Mouse (Mus musculus) neural tube, embryonic 12.5 days (tissue): Measurements from ENCODE around the gene Bag6. TPM values are rescaled to one million over a fixed set of nuclear protein-coding genes. Genes with fewer than 3 reads are reported as not detected.
A peak's percentile ranks its signal among the peaks of the same experiment; 100 is the strongest.

Source experiments
- ATAC-seq: fragments of 200-750 bp; cut with Nextera tagmentation; 2 replicates; pipeline ENCODE4 v1.8.0; 2017; ENCODE audit warnings: low read depth, mild to moderate bottlenecking, moderate TSS enrichment, moderate library complexity; ENCODE audit not compliant: low FRiP score
- H3K27ac ChIP-seq: fragments of 300-500 bp; sonication (generic); 2 replicates; pipeline ENCODE4 v1.5.1; 2016
- H3K27me3 ChIP-seq: fragments of 300-500 bp; sonication (generic); replicated peaks from 2 replicates; pipeline ENCODE4 v1.6.1; 2016; ENCODE audit warnings: mild to moderate bottlenecking
- H3K36me3 ChIP-seq: fragments of 300-500 bp; sonication (generic); 2 replicates; pipeline ENCODE4 v1.6.1; 2016; ENCODE audit warnings: mild to moderate bottlenecking
- H3K4me1 ChIP-seq: fragments of 300-500 bp; sonication (generic); 2 replicates; pipeline ENCODE4 v1.6.1; 2016
- H3K4me2 ChIP-seq: fragments of 300-500 bp; sonication (generic); replicated peaks from 2 replicates; pipeline ENCODE4 v1.6.1; 2016; ENCODE audit warnings: mild to moderate bottlenecking
- H3K4me3 ChIP-seq: fragments of 300-500 bp; sonication (generic); 2 replicates; pipeline ENCODE4 v1.5.1; 2016
- H3K9ac ChIP-seq: fragments of 300-500 bp; sonication (generic); 2 replicates; pipeline ENCODE4 v1.6.1; 2016; ENCODE audit warnings: mild to moderate bottlenecking
- H3K9me3 ChIP-seq: fragments of 300-500 bp; sonication (generic); 2 replicates; pipeline ENCODE4 v1.6.1; 2016; ENCODE audit warnings: mild to moderate bottlenecking
- WGBS: fragments of 180-500 bp; shearing (Covaris S2); methylation state at CpG from one replicate; pipeline ENCODE4 v1.1.7; 2016; 5-methylcytosine and 5-hydroxymethylcytosine counted together
- polyA plus RNA-seq: library from polyadenylated mRNA; unstranded; fragments of >200 nt; fragmentation: Nextera tagmentation; extraction: Ambion mirVana; gene quantifications from 2 replicates; pipeline ENCODE4 v1.2.1, GENCODE M21; 2016

The Bag6 gene
- polyA plus RNA-seq, 1 experiment from 2014 or later: 82.8 TPM

DNA sequence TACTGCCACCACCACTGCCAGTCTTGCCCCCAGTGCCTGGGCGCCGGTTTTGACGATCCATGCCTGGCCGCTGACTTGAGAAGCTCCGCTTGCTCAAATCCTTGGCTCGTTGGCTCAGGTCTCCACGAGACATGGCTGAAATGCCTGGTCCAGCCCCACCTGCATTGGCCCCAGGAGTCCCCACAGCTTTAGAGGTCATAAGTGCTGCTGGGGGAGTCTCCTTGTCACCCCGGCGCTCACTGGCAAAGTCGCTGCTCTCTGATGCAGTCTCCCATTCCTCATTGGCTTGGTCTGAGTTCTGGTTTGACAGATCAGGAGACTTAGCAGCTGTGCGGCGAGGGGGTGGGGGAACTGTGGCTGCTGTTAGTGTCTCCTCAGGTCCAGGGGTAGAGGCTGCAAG is 20.5 kb downstream of the Bag6 start:
- no peak overlapping the region for H3K4me2 ChIP-seq
- ATAC-seq: no peak
- H3K27ac ChIP-seq: no peak overlapping the region
- H3K4me1 ChIP-seq: no peaks in the 10 kb centered on the region
- peaks cover 98% of the 10 kb centered on the region for H3K36me3 ChIP-seq
- no peaks in the 10 kb centered on the region for H3K9me3 ChIP-seq
- H3K9ac ChIP-seq: no peak overlapping the region
- 92% methylated on average over 12 of the region's 12 CpGs for WGBS
- no peak overlapping the region for H3K4me3 ChIP-seq
- H3K27me3 ChIP-seq: no peaks in the 10 kb centered on the region

DNA sequence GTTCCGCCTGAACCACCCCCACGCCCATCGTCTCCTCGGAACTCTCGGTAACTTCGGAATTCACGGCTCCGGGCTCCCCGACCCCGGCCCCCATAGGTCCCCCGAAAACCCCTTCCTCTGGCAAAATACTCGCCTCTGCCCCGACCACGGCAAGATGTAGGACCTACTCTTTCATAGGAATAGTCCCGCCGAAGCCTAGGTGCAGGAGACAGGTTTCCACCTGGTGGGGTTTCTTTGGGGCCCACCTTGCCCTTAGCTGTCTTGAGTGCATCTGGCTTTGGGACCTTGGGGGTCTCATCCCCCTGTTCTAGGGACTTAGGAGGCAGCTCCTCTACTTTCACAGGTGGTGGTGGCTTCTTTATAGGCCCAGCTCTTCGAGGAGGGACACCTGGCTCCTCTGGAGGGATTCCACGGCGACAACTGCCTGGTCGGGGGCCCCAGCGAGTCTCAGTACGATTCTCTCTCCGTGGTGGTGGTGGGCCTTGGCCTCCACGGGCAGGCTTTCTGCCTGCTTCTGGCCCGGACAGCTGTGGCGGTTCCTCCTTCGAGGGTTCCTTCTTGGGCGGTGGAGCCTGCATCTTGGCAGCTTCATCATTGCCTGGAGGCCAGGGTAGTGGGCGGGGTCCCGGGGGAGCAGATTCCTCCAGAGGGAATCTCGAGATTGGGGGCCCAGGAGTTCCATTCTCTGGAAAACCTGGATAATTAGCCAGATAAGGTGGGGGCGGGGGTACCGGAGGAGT is 21.7 kb downstream of the Bag6 start:
- 91% methylated on average over 33 of the region's 33 CpGs for WGBS
- no peak overlapping the region for H3K4me2 ChIP-seq
- H3K9me3 ChIP-seq: no peaks in the 10 kb centered on the region
- no peaks in the 10 kb centered on the region for H3K27me3 ChIP-seq
- no peak overlapping the region for H3K9ac ChIP-seq
- 0 out of 2 replicates have a peak, but pooled peaks cover 3% of the 10 kb centered on the region for H3K4me1 ChIP-seq
- peaks cover 100% of the 10 kb centered on the region for H3K36me3 ChIP-seq
- no peak overlapping the region for H3K4me3 ChIP-seq
- ATAC-seq: no peak
- no peak overlapping the region for H3K27ac ChIP-seq

DNA sequence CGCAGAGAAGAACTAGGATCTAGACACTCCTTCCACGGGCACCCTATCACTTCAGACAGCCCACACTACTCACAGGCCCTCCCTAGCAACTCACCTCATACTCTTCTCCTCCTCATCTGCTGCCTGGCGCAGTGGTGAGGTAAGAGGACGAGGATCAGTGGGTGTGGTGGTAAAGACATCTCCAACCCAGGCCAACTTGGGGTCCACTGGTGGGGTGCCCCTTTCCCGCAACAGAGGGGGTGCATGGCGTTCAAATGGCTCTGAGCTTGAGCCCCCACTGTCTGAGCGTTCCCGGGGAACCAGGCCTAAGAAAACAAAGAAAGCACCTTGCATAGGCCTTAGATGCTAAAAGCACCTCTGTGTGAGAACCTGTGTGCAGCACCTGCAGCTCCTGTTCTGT is 22.3 kb downstream of the Bag6 start:
- H3K36me3 ChIP-seq: peaks cover 99% of the 10 kb centered on the region
- H3K9me3 ChIP-seq: no peaks in the 10 kb centered on the region
- H3K4me3 ChIP-seq: no peak overlapping the region
- H3K27ac ChIP-seq: no peak overlapping the region
- H3K9ac ChIP-seq: no peak overlapping the region
- WGBS: 95% methylated on average over 8 of the region's 8 CpGs
- no peak for ATAC-seq
- H3K4me1 ChIP-seq: peaks cover 8% of the 10 kb centered on the region
- H3K27me3 ChIP-seq: no peaks in the 10 kb centered on the region
- H3K4me2 ChIP-seq: no peak overlapping the region

DNA sequence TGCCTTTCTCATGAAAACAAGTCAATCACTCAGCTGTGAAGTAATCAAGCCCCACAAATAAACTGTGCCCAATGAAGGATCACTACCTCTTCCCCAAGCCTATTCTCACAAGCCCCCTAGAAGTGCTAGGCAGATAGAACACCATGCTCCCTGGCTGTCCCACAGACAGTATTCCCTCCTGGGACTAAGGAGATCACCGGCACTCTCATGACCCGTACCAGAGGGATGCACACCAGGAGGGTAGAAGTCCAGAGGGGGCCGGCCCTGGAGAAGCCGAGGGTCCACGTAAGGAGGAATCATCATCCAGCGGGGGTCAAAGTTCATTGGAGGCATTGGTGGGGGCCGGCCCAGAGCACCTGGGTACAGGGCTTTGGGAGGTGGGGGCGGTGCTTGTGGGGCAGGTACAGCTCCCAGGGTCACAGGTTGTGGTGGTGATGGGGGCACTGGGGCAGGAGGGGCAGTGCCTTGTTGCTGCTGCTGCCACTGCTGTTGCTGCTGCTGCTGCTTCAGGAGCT is 22.7 kb downstream of the Bag6 start:
- WGBS: 94% methylated on average over 8 of the region's 8 CpGs
- H3K4me1 ChIP-seq: peaks cover 13% of the 10 kb centered on the region

DNA sequence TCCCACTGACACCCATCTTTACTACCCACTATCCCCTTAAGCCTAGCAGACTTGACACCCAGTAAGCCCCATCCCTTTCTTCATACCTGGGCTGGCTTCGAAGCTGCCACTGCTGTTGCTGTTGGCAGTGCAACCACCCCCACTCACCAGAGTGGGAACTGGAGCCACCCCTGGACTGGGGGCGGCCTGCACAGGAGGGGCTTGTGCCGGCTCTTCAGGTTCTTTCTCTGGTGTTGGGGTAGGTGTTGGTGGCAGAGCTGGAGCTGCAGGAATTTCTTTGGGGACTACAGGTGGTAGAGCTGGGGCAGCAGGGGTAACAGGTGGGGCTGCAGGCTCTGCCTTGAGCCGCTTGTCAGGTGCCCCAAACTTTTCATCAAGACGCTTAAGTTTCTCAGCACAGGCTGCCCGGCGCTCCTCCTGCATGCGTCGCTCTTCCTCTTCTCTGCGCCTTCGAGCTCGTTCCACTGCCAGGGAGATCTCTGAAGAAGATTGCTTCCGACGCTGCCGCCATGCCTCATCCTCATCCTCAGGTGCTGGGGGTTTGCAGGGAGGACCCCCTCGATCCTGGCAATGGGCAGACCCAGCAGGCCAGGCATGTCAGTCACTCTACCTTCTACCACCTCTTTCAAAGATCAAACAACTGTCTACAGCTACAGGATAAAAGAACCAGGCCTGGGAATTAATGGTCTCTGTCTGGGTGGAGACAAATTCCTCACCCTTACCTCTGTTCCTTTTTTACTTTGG is 24.0 kb downstream of the Bag6 start:
- no peak overlapping the region for H3K4me2 ChIP-seq
- H3K9ac ChIP-seq: no peak overlapping the region
- H3K9me3 ChIP-seq: no peaks in the 10 kb centered on the region
- no peak overlapping the region for H3K4me3 ChIP-seq
- ATAC-seq: no peak
- peaks cover 21% of the 10 kb centered on the region for H3K4me1 ChIP-seq
- WGBS: 95% methylated on average over 16 of the region's 16 CpGs
- no peaks in the 10 kb centered on the region for H3K27me3 ChIP-seq
- peaks cover 81% of the 10 kb centered on the region for H3K36me3 ChIP-seq
- H3K27ac ChIP-seq: no peak overlapping the region

More for the DNA sequence above, 22.7 kb downstream of the Bag6 start:
- ATAC-seq: no peak
- peaks cover 94% of the 10 kb centered on the region for H3K36me3 ChIP-seq
- no peak overlapping the region for H3K27ac ChIP-seq
- H3K4me3 ChIP-seq: no peak overlapping the region
- no peaks in the 10 kb centered on the region for H3K27me3 ChIP-seq
- H3K9ac ChIP-seq: no peak overlapping the region
- H3K9me3 ChIP-seq: no peaks in the 10 kb centered on the region
- no peak overlapping the region for H3K4me2 ChIP-seq

DNA sequence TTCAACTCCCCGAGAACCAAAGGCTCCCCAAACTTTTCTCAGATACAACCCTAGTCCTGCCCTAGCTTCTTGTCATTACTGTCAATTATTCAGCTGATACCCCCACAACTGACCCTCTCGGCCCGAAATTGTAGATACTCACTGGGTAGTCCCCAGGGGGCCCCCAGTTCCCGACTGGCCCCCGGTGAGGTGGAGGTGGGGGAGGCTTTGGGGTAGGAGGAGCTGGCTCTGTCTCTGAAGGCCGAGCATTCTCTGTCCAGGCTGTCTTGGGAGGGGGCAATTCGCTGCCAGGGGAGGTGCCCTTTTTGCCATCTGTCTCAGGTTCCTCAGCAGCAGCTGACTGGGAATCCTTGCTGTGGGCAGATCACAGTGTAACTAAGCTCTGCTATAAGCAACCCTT is 24.7 kb downstream of the Bag6 start:
- no peak overlapping the region for H3K4me3 ChIP-seq
- H3K27me3 ChIP-seq: no peaks in the 10 kb centered on the region
- 88% methylated on average over 7 of the region's 7 CpGs for WGBS
- no peaks in the 10 kb centered on the region for H3K9me3 ChIP-seq
- H3K4me2 ChIP-seq: no peak overlapping the region
- H3K9ac ChIP-seq: no peak overlapping the region
- H3K36me3 ChIP-seq: peaks cover 75% of the 10 kb centered on the region
- H3K4me1 ChIP-seq: peaks cover 21% of the 10 kb centered on the region
- no peak for ATAC-seq
- no peak overlapping the region for H3K27ac ChIP-seq

DNA sequence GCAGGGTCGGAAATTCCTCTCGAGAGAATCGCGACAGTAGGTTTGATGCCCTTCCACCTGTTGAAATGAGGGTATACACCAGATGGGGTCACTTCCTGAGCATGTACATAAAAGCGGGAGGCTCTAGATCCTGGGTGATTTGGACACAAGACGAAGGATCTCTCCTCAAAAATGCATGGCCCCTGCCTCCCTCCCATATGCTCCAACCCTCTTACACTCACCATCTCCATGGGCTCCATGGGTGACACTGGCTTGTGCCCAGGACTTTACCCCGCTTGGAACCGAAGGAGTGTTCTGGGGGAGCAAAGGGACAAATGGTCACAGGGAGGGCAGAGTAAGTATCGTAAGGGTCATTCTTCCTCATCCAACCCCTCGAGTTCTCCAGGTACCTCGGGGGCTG is 26.4 kb downstream of the Bag6 start:
- Histone ChIP-seq H3K27me3 (no peaks in the 10 kb centered on the region), H3K36me3 (peaks cover 57% of the 10 kb centered on the region), H3K4me2 (peak overlapping the region; percentile 92; the same call in 1 of the 2 replicates), H3K9me3 (no peaks in the 10 kb centered on the region), H3K9ac (0 out of 2 replicates have a peak overlapping the region, but pooled peaks have one; percentile 100), H3K4me3 (no peak overlapping the region), H3K27ac (no peak overlapping the region), H3K4me1 (peaks cover 29% of the 10 kb centered on the region)
- WGBS: 83% methylated on average over 11 of the region's 11 CpGs
- no peak for ATAC-seq

DNA sequence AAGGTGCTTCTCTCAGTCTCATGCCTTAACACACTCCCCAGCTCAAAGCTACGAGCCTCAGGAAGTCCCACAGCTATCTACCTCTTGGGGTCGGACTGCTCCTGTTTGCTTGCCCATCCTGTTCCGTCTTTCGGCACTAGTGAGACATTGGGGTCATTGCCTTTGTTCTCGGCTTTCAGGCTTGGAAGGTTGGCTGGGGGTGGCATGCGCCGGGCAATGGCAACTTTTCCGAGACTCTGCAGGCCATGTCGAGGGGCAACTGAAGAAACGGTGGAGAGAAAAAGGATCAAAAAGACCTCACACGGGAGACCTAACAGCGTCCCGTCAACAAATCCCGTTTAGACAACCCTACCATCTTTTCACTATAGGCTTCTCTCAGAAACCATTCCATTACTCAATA is 27.1 kb downstream of the Bag6 start:
- ATAC-seq: no peak
- Histone ChIP-seq H3K4me2 (peak overlapping the region; percentile 92), H3K36me3 (peaks cover 50% of the 10 kb centered on the region), H3K4me1 (peaks cover 30% of the 10 kb centered on the region), H3K9me3 (no peaks in the 10 kb centered on the region), H3K27ac (no peak overlapping the region), H3K9ac (peak overlapping the region; percentile 100; the same call in 1 of the 2 replicates), H3K4me3 (peak overlapping the region; percentile 99), H3K27me3 (no peaks in the 10 kb centered on the region)
- 84% methylated on average over 14 of the region's 14 CpGs for WGBS

DNA sequence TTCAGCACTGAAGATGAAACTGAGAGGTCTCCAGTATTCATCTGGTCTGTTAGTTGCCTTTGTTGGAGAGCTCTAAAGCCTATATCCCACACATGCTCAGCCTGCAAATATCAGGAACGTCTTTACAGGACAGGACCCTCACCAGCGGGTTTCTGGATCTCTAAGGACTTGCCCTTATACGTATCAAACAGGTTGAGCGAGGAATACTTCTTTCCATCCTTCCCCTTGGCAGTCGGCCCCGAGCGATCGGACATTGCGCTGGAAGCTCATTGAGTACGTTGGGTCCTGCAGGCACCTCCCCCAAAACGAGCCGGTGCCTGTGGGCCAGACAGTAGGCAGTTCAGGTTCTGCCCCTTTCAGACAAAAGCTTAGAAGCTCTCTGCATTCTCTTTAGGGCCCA is 27.8 kb downstream of the Bag6 start:
- Histone ChIP-seq H3K27ac (no peak overlapping the region), H3K4me2 (peak overlapping the region; percentile 92), H3K9me3 (no peaks in the 10 kb centered on the region), H3K36me3 (peaks cover 44% of the 10 kb centered on the region), H3K9ac (peak overlapping the region; percentile 100), H3K27me3 (no peaks in the 10 kb centered on the region), H3K4me3 (peak overlapping the region; percentile 99), H3K4me1 (peaks cover 30% of the 10 kb centered on the region)
- 69% methylated on average over 12 of the region's 12 CpGs for WGBS
- ATAC-seq: no peak

DNA sequence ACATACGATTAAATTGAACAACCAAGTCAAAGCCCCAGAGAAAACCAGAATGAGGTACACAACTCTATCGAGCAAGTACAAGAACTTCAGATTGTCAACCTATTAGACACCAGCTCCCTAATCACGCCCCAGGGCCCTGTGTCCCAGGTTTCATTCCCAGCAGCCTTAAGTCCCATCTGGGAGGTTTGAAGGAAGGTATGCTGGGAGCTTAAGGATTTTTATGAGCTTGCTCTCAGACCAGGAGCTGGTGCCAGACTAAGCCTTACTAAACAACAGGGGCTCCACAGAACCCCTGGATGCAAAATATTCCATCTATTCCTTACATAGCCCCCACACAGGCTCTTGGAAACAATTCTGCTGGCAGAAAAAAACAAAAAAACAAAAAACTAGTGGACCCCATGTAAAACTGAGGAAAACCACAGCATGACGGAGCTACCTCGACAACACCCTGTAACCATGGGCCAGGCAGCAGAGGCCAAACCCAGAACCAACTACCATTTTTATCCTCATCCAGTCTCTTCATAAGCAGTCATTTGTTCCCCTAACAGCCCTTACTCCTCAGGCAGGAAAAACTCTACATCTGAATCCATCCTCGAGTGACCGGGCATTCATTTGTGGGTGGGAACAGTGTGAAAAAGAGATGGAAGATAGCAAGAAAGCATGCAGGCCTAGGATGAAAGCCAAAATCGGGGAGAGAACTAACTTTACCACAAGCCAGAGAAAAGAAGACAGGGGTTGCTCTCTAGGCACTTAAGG is 28.5 kb downstream of the Bag6 start:
- Histone ChIP-seq H3K4me3 (peak overlapping the region; percentile 99), H3K27me3 (no peaks in the 10 kb centered on the region), H3K4me2 (peak overlapping the region; percentile 92), H3K27ac (no peak overlapping the region; the same call in 1 of the 2 replicates), H3K9me3 (no peaks in the 10 kb centered on the region), H3K36me3 (peaks cover 36% of the 10 kb centered on the region), H3K4me1 (peaks cover 30% of the 10 kb centered on the region), H3K9ac (peak overlapping the region; percentile 100)
- ATAC-seq: no peak
- WGBS: 24% methylated on average over 8 of the region's 8 CpGs

DNA sequence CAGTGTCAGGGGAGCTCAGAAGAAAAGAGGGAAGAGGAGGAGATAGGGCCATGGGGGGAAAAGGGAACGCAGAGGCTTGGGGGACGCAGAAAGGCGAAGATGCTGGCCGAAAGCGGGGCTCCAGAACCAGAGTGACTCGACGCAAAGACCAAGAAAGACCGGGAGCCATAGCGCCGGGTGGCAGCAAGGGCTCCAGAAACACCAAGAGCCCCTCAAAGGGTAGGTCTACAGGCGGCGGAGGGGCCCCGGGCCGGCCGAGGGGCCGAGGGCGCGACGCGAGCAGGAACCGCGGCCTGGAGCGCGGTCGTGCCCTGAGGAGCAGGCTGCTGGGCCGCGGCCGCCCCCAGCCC is 29.2 kb downstream of the Bag6 start:
- 0% methylated on average over 26 of the region's 28 CpGs for WGBS
- peak overlapping the region; percentile 99 for H3K4me3 ChIP-seq
- H3K9ac ChIP-seq: peak overlapping the region; percentile 100
- H3K27ac ChIP-seq: peak overlapping the region; percentile 89
- H3K36me3 ChIP-seq: peaks cover 29% of the 10 kb centered on the region
- peak overlapping the region; percentile 92 for H3K4me2 ChIP-seq
- no peak for ATAC-seq
- H3K4me1 ChIP-seq: peaks cover 30% of the 10 kb centered on the region
- H3K27me3 ChIP-seq: no peaks in the 10 kb centered on the region
- no peaks in the 10 kb centered on the region for H3K9me3 ChIP-seq
